Mouse (Mus musculus) liver, adult 2 months (tissue): ENCODE measurements around the gene Disp2.

Experiments used
- CTCF ChIP-seq: fragments of 200-500 bp; IDR thresholded peaks from 2 replicates; pipeline ENCODE4 v1.5.1; 2011; ENCODE audit warnings: low read depth, low read length, control low read depth
- POLR2A ChIP-seq: fragments of 200-500 bp; IDR thresholded peaks from 2 replicates; pipeline ENCODE4 v1.6.1; 2011; ENCODE audit warnings: low read length, control low read depth; ENCODE audit not compliant: insufficient read depth; ENCODE audit errors: extremely low read depth

DNA sequence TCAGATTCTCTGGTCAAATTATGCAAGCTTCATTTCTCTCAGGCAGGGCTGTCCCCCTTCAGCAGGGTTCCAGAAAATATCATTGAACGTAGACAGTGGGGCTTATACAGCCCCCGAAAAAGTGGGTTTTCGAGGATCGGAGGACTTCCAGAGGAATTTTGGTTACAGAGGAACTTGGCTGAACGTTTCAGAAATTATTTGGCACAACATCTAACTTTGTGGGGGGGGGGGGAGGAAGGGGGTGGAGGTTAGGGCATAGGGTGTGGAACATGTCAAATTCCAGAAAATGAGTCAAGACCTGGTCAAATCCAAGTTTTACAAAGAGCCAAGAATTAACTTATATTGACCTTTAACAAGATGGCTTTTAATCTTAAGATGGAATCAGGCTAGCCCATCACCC lies 49.6 kb downstream of the Disp2 start:
- TF ChIP-seq CTCF (no peak), POLR2A (no peak)
